Mouse (Mus musculus) ES-E14 (cell line): ENCODE data around the gene Rreb1.

Source experiments
- HCFC1 ChIP-seq: IDR thresholded peaks from 2 replicates; pipeline ENCODE4 v1.6.1; 2012; ENCODE audit warnings: low read length, inconsistent platforms, borderline replicate concordance; ENCODE audit not compliant: insufficient read depth
- MAFK ChIP-seq: IDR thresholded peaks from 2 replicates; pipeline ENCODE4 v1.6.1; 2014; ENCODE audit warnings: mild to moderate bottlenecking, low read depth, low read length, inconsistent platforms; ENCODE audit not compliant: insufficient read depth
- ZNF384 ChIP-seq: IDR thresholded peaks from 2 replicates; pipeline ENCODE4 v1.6.1; 2012; ENCODE audit warnings: low read depth, low read length, inconsistent platforms

DNA sequence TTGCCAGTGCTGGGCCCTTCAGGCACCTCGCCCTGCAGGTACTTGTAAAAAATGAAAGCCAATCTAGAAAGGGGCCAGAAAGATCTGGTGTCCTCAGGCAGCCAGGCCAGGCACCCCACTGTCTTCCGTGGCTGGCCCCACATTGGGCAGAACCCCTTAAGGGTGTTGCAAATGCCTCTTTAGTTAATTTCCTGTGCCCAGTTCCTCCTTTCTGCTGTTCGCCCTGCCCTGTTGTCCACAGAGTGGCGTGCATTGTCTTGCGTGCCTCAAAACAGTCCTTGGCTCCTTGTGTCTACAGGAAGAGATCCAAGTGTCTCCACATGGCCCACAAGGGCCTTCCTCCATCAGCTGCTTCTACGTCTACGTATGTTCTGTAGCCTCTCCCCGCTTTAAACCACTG, 55.3 kb downstream of the Rreb1 start:
- TF ChIP-seq ZNF384 (no peak), MAFK (no peak), HCFC1 (no peak)
